Mouse (Mus musculus) liver, adult (tissue): ENCODE measurements around the gene Tsen34.
"Not testable (repeated sequence)": the region's sequence is repeated elsewhere in the genome, so short reads cannot be mapped to it uniquely, and the experiment has no call there.

ENCODE experiments used
- GATA4 ChIP-seq: IDR thresholded peaks from 2 replicates; pipeline ENCODE4 v1.6.1; 2014; ENCODE audit warnings: mild to moderate bottlenecking, low read length; ENCODE audit not compliant: insufficient replicate concordance

Gene Tsen34

DNA sequence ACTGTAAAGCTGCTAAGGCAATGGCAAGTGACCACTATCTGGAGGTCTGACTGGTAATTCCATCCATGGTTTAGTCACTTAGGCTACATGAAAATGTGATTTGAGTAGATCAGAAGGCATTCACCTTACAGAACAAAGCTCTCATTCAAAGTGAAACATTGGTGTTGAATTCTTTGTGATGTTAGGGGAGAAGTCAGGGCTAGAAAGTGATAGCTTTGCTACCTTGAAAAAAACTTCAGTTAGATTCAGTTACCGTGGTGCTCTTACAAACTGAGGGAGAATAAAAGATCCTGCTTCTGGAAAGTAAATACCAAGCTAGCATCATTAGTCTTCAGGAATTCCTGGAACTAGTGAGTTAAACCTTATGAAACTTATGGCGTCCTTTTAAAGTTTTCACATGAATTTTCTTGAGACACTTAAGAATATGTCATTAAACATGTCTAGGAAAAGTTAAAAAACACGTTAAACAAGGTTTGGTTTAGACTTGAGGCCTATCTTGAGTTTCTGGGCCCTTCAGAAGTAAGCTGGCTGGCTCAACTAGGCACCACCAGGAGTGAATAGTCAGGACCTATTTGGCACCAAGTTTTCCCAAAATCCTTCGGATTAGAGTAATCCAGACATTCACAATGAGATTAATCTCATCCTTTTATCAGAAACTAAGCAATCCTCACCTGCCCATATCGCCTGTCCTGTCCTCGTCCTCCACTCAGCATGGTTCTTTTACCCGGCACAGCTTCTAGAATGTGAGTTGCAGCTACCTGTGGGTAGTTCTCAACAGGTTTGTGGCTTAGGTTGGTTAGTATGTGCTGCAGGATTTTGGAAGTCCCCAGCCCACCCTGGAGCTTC lies 15.1 kb downstream of the Tsen34 start:
- no peak for TF ChIP-seq GATA4

DNA sequence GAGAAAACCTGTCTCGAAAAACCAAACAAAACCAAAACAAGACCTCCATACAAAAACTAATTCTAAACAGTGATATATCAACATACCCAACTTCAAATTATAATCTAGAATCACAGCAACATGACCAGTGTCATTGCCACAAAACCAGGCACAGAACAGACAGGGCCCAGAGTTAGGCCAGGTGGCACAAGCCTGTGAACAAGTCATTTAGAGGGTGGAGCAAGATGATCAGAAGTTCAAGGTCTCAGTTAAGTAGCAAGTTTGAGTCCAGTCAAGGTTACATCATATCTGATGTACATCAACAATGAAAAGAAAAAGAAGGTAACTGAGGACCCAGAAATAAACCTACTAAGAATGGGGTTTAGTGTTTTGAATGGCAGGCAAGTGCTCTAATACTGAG lies 16.3 kb downstream of the Tsen34 start:
- TF ChIP-seq GATA4: no peak

DNA sequence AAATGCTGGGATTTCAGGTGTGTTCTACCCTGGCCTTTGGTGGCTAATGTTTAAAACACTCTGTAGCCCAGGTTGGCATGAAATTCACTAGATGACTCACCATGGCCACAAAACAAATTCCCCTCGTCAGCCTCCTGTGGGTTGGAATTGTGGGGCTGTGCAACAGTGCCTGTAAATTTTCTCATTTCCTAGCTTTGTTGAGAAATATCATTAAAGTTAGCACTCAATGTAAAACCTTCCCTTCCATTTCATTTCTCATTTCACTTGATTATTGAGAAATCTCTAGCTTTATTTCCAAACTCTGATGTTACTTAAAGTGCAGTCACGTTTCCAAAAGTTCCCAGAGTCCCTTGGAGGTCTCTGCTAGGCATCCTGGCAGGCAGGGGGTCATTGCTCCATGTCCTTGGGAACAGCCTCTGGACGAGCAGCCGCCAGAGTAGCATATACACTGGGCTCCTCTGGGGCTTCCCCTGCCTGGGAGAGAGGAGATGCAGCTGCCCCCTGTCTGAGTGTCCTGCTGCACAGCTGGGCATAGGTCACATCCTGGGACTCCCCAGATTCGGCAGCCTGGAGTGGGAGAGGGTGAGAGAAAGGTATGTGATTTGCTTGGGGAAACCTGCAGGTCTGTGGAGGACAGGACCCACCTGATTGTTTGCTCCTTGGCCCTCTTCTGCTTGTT lies 19.7 kb downstream of the Tsen34 start:
- TF ChIP-seq GATA4: no peak

DNA sequence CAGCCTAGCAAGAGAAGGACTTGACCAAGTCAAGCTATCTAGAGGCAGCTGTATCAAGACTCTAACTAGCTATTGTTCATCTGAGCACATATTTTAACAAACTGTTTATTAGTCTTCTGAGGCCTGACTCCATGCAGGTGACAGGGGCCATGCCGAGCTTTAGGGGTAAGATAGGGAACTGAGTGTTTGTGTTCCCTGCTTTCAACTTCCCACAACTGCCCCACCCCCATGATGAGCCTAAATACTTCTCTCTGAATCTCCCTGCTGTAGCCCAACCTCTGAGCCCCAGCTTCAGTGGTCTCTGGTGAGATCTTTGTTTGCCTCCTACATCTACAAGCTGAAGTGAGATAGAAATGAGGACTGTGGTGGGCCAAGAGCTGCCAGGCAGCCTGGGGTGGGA lies 22.6 kb downstream of the Tsen34 start:
- TF ChIP-seq GATA4: no peak

DNA sequence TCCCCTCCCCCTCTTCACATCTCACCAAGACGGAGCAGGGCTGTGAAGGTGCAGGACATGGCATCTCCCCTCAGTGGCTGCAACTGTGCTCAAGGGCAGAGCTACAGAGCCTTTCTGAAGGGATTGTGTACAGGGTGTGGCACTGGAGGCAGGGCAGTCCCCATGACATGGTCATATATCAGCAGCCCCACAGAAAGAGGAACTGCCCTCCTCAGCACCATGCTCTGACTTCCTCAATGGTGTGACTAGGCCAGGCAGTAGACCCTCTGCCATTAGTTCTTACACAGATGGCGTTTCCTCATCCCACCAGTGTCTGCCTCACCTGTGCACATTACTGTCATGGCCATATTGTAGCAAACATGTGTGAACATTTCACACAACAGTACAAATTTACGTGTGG lies 27.6 kb downstream of the Tsen34 start, which contains the start of gene Pirb:
Gene Pirb, minus strand, starts transcription at position 124 of the 400 bp plus-strand sequence.
- not testable (repeated sequence) for TF ChIP-seq GATA4
